Comparison of ENCODE assay signal across 9 mouse cellular contexts in the genomic region with DNA sequence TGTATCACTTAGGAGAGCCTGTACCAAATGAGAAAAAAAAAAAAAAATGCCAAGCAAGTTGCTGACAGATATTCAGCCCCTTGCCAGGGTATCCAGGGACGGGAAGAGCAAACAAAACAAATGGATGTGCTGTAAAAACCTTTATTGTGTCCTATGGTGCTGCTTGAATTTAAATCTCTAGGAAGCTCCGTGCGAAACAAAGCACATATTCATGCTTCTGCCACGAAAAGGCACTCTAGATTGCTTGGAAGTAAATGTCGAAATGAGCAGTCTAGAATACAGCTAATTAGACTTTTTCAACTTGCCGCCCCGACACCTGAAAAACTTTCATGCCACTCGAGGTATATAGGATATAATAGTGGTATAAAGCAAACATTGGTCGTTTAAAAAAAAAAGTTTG. TPM values are rescaled to one million over a fixed set of nuclear protein-coding genes. Genes with fewer than 3 reads are reported as not detected.
DNase-seq lines count a peak whose midpoint lies in the region; ATAC-seq lines count a peak whose summit lies in the region.
"Had no signal": no experiment of that assay in that cellular context is flagged by ENCODE, and none has a peak within 500 bp of the region (broad histone marks: within the 10 kb centered on the region; RNA-seq: fewer than 3 reads in every experiment).

No protein-coding gene starts in this region.

- H3K4me2 ChIP-seq in limb, embryonic 12.5 days: peak overlapping the region; percentile 69
- H3K4me2 ChIP-seq in stomach, embryonic 14.5 days (replicated peaks; ENCODE audit: low read depth, low read length): peak overlapping the region; percentile 57

- H3K9ac ChIP-seq in limb, embryonic 12.5 days (replicated peaks): peak overlapping the region; percentile 97
- peak overlapping the region; percentile 49 for H3K9ac ChIP-seq in stomach, embryonic 14.5 days (replicated peaks; ENCODE audit: low read depth, low read length)

- peak overlapping the region; percentile 99 for H3K4me3 ChIP-seq in megakaryocyte, embryonic 14.5 days (replicated peaks)
- H3K4me3 ChIP-seq in limb, embryonic 12.5 days (replicated peaks): peak overlapping the region; percentile 98
- H3K4me3 ChIP-seq in stomach, embryonic 14.5 days (ENCODE audit: low read depth, low read length): peak overlapping the region; percentile 97

- ATAC-seq in megakaryocyte, adult 5-6 weeks (ENCODE audit: poor library complexity, severe bottlenecking): no peak
- ATAC-seq in limb, embryonic 12.5 days (ENCODE audit: insufficient number of reproducible peaks, insufficient read depth, low FRiP score, low TSS enrichment, low read depth): no peak
- ATAC-seq in stomach, embryonic 14.5 days (ENCODE audit: insufficient number of reproducible peaks, insufficient read depth, low FRiP score, low read depth): no peak

- H3K9me3 ChIP-seq in megakaryocyte, embryonic 14.5 days: no peaks in the 10 kb centered on the region
- H3K9me3 ChIP-seq in limb, embryonic 12.5 days: no peaks in the 10 kb centered on the region
- H3K9me3 ChIP-seq in stomach, embryonic 14.5 days (ENCODE audit: control insufficient read depth, low read depth, low read length): no peaks in the 10 kb centered on the region

- 2% methylated on average over 9 of the region's 9 CpGs for WGBS in limb, embryonic 12.5 days
- under 1% methylated on average over 9 of the region's 9 CpGs for WGBS in stomach, embryonic 14.5 days

- H3K36me3 ChIP-seq in megakaryocyte, embryonic 14.5 days (replicated peaks; ENCODE audit: low read length): peaks cover 2% of the 10 kb centered on the region
- H3K36me3 ChIP-seq in limb, embryonic 12.5 days: no peaks in the 10 kb centered on the region
- no peaks in the 10 kb centered on the region for H3K36me3 ChIP-seq in stomach, embryonic 14.5 days (ENCODE audit: control insufficient read depth, insufficient read depth, low read length)

- peaks cover 34% of the 10 kb centered on the region for H3K4me1 ChIP-seq in megakaryocyte, embryonic 14.5 days
- H3K4me1 ChIP-seq in limb, embryonic 12.5 days (replicated peaks): peaks cover 19% of the 10 kb centered on the region
- peaks cover 15% of the 10 kb centered on the region; the same call in 1 of the 2 replicates for H3K4me1 ChIP-seq in stomach, embryonic 14.5 days (ENCODE audit: control insufficient read depth, insufficient read depth, low read length)

- no peaks in the 10 kb centered on the region for H3K27me3 ChIP-seq in megakaryocyte, embryonic 14.5 days (replicated peaks)
- no peaks in the 10 kb centered on the region for H3K27me3 ChIP-seq in limb, embryonic 12.5 days
- no peaks in the 10 kb centered on the region for H3K27me3 ChIP-seq in stomach, embryonic 14.5 days (ENCODE audit: control insufficient read depth, insufficient read depth, low read length)

- H3K27ac ChIP-seq in limb, embryonic 12.5 days: peak overlapping the region; percentile 99
- peak overlapping the region; percentile 100 for H3K27ac ChIP-seq in stomach, embryonic 14.5 days (ENCODE audit: low read length)

- peak; percentile 46 for DNase-seq in embryo, embryonic 11 days
- DNase-seq in embryo, embryonic 9.5 days (ENCODE audit: extremely low spot score): no peak
- no peak for DNase-seq in gastrocnemius, postnatal 4 days (ENCODE audit: low spot score in 2 of 2)
- DNase-seq in spleen, postnatal 36 days (ENCODE audit: low spot score in 2 of 2): no peak

RNA-seq across cellular contexts. Expression of a gene that starts 1.1 kb away (rescaled TPM):
- 91.1 and 360 TPM in 2 replicates for polyA plus RNA-seq in megakaryocyte, embryonic 14.5 days (2012; ENCODE audit: insufficient read depth, low replicate concordance)
- 169 and 178 TPM in 2 replicates for total RNA-seq in megakaryocyte, adult 5-6 weeks (2015)
- 110 and 122 TPM in 2 replicates for total RNA-seq in megakaryocyte, adult 5-6 weeks (2017)
- polyA plus RNA-seq in limb, embryonic 12.5 days (2016; fragmentation: Nextera tagmentation; extraction: Ambion mirVana): 201 and 202 TPM in 2 replicates
- 182 and 194 TPM in 2 replicates for polyA plus RNA-seq in stomach, embryonic 14.5 days (2014; fragmentation: Nextera tagmentation; extraction: Ambion mirVana)
- total RNA-seq in gastrocnemius, postnatal 4 days (2021): 100 to 1,000 TPM; 142 to 159 TPM

RNA-seq across cellular contexts. Expression of a gene that starts 27.5 kb away (rescaled TPM):
- polyA plus RNA-seq in megakaryocyte, embryonic 14.5 days (2012; ENCODE audit: insufficient read depth, low replicate concordance): not detected in 2 replicates
- not detected in 2 replicates for total RNA-seq in megakaryocyte, adult 5-6 weeks (2015)
- total RNA-seq in megakaryocyte, adult 5-6 weeks (2017): not detected in 2 replicates
- 0.15 TPM in 1 of 2 replicates, not detected in the other for polyA plus RNA-seq in limb, embryonic 12.5 days (2016; fragmentation: Nextera tagmentation; extraction: Ambion mirVana)
- 0.14 TPM in 1 of 2 replicates, not detected in the other for polyA plus RNA-seq in stomach, embryonic 14.5 days (2014; fragmentation: Nextera tagmentation; extraction: Ambion mirVana)
- under 1 TPM; 0.23 to 0.29 TPM for total RNA-seq in gastrocnemius, postnatal 4 days (2021)
- total RNA-seq: common myeloid progenitor, adult 5-6 weeks had no signal
